ENCODE assay signal across 22 mouse cellular contexts in the genomic region with DNA sequence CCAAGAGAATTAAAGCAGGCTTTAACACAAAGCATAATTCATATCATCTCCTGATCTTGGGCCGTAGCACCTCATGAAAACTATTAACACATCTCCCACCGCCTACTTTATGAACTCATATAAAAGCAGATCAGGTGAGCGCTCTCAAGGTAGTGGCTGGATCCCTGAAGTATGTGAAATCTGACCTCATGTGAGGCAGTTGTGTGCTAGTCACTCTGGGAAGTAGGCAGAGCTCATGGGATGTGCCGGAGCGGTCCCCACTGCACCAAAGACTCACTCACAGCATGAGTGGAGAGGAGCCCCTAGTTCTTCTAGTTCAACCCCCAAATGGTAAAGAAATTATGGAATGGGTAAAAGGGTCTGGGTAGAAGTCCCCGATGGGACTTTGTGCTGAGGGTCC.
"Had no signal": no experiment of that assay in that cellular context is flagged by ENCODE, and none has a peak within 500 bp of the region (broad histone marks: within the 10 kb centered on the region; RNA-seq: fewer than 3 reads in every experiment).

No protein-coding gene starts in this region.

- ATAC-seq: intestine, embryonic 15.5 days had no signal

- H3K27ac ChIP-seq: intestine, embryonic 15.5 days; kidney, postnatal 0 days; left cerebral cortex, adult 2 months; liver, embryonic 13.5 days; neural tube, embryonic 12.5 days; neural tube, embryonic 15.5 days; stomach, embryonic 15.5 days had no signal

- H3K36me3 ChIP-seq: intestine, embryonic 15.5 days; liver, embryonic 13.5 days; neural tube, embryonic 12.5 days; neural tube, embryonic 15.5 days; stomach, embryonic 15.5 days had no signal

- H3K4me2 ChIP-seq: intestine, embryonic 15.5 days; liver, embryonic 13.5 days; midbrain, embryonic 11.5 days; neural tube, embryonic 12.5 days; neural tube, embryonic 15.5 days; stomach, embryonic 15.5 days had no signal

- H3K27me3 ChIP-seq: intestine, embryonic 15.5 days; neural tube, embryonic 12.5 days; neural tube, embryonic 15.5 days; stomach, embryonic 15.5 days had no signal

- H3K4me3 ChIP-seq: intestine, embryonic 15.5 days; left cerebral cortex, adult 2 months; liver, embryonic 13.5 days; megakaryocyte, embryonic 14.5 days; neural tube, embryonic 12.5 days; neural tube, embryonic 15.5 days; stomach, embryonic 15.5 days had no signal

- H3K4me1 ChIP-seq: intestine, embryonic 15.5 days; liver, embryonic 13.5 days; megakaryocyte, embryonic 14.5 days had no signal

- DNase-seq: kidney, adult 11 months; kidney, adult 9 months; kidney, postnatal 25 days; layer of hippocampus, postnatal 36 days; left cerebral cortex, postnatal 4 days; liver, embryonic 13.5 days; lung, adult 2 months; lung, postnatal 10 days; lung, postnatal 36 days; midbrain, embryonic 14.5 days; retina, postnatal 1 day; right cerebral cortex, postnatal 25 days; spleen, adult 18-20 months; thymus, postnatal 36 days had no signal

- H3K9me3 ChIP-seq: intestine, embryonic 15.5 days; liver, embryonic 13.5 days; megakaryocyte, embryonic 14.5 days; neural tube, embryonic 12.5 days; neural tube, embryonic 15.5 days; stomach, embryonic 15.5 days had no signal

- H3K9ac ChIP-seq: intestine, embryonic 15.5 days; liver, embryonic 13.5 days; neural tube, embryonic 12.5 days; neural tube, embryonic 15.5 days; stomach, embryonic 15.5 days had no signal
